Mouse (Mus musculus): Measurements from ENCODE around the gene Gm21988.

The Gm21988 gene

GRCm38 (mm10) chr11:70239541-70240279, at the start of gene Gm21988, which contains the start of gene Rnasek:
Gene Gm21988 (minus strand): TSS chr11:70239830.
Gene Rnasek (minus strand): TSS chr11:70239842.
- peak; percentile 93 for DNase-seq (ENCODE audit: low spot score)

- no peak for DNase-seq (ENCODE audit: low spot score)
Measured at GRCm38 (mm10) chr11:70289236-70289635, 49.6 kb upstream of the Gm21988 start.

- DNase-seq (ENCODE audit: low spot score), result no peak
Measured at GRCm38 (mm10) chr11:70288102-70288501, 48.5 kb upstream of the Gm21988 start.

GRCm38 (mm10) chr11:70285686-70286085, 46.1 kb upstream of the Gm21988 start:
- no peak for DNase-seq (ENCODE audit: low spot score)

GRCm38 (mm10) chr11:70284757-70285156, 45.1 kb upstream of the Gm21988 start:
- DNase-seq (ENCODE audit: low spot score), result no peak

- DNase-seq (ENCODE audit: low spot score), result no peak
Measured at GRCm38 (mm10) chr11:70283666-70284065, 44.0 kb upstream of the Gm21988 start.

GRCm38 (mm10) chr11:70280441-70280840, 40.8 kb upstream of the Gm21988 start:
- no peak for DNase-seq (ENCODE audit: low spot score)

GRCm38 (mm10) chr11:70278961-70279360, 39.3 kb upstream of the Gm21988 start:
- no peak for DNase-seq (ENCODE audit: low spot score)

- DNase-seq (ENCODE audit: low spot score), result no peak
Measured at GRCm38 (mm10) chr11:70271641-70272040, 32.0 kb upstream of the Gm21988 start.

GRCm38 (mm10) chr11:70266405-70266804, 26.8 kb upstream of the Gm21988 start:
- DNase-seq (ENCODE audit: low spot score), result no peak

GRCm38 (mm10) chr11:70265819-70266218, 26.2 kb upstream of the Gm21988 start:
- DNase-seq (ENCODE audit: low spot score), result no peak

GRCm38 (mm10) chr11:70265252-70265651, 25.6 kb upstream of the Gm21988 start:
- no peak for DNase-seq (ENCODE audit: low spot score)

- DNase-seq (ENCODE audit: low spot score), result no peak
Measured at GRCm38 (mm10) chr11:70259035-70259434, 19.4 kb upstream of the Gm21988 start.

GRCm38 (mm10) chr11:70254931-70255531, 15.4 kb upstream of the Gm21988 start, which contains the start of gene Alox12:
Gene Alox12 (minus strand): TSS chr11:70255353.
- peak; percentile 74 for DNase-seq (ENCODE audit: low spot score)

- DNase-seq (ENCODE audit: low spot score), result no peak
Measured at GRCm38 (mm10) chr11:70254337-70254736, 14.7 kb upstream of the Gm21988 start.

- DNase-seq (ENCODE audit: low spot score), result no peak
Measured at GRCm38 (mm10) chr11:70251853-70252252, 12.2 kb upstream of the Gm21988 start.

GRCm38 (mm10) chr11:70250150-70250549, 10.5 kb upstream of the Gm21988 start:
- DNase-seq (ENCODE audit: low spot score), result no peak

- DNase-seq (ENCODE audit: low spot score), result peak; percentile 60
Measured at GRCm38 (mm10) chr11:70247136-70247845, 7.7 kb upstream of the Gm21988 start.

- no peak for DNase-seq (ENCODE audit: low spot score)
Measured at GRCm38 (mm10) chr11:70242591-70242990, 3.0 kb upstream of the Gm21988 start.

GRCm38 (mm10) chr11:70238591-70239440, 814 bp downstream of the Gm21988 start:
- no peak for DNase-seq (ENCODE audit: low spot score)

GRCm38 (mm10) chr11:70237457-70238167, 2.0 kb downstream of the Gm21988 start, which contains the start of gene 0610010K14Rik:
Gene 0610010K14Rik (minus strand): TSS chr11:70237914.
- peak; percentile 98 for DNase-seq (ENCODE audit: low spot score)
